Mouse (Mus musculus) heart, postnatal 0 days (tissue): Measurements from ENCODE around the gene Snap47. TPM values are rescaled to one million over a fixed set of nuclear protein-coding genes. Genes with fewer than 3 reads are reported as not detected.

Experiments used
- ATAC-seq: fragments of 200-750 bp; cut with Nextera tagmentation; 2 replicates; pipeline ENCODE4 v1.8.0; 2017; ENCODE audit warnings: low read depth, moderate number of reproducible peaks, moderate library complexity; ENCODE audit not compliant: insufficient read depth
- DNase-seq: peaks from one replicate; pipeline ENCODE4 v3.0.0-alpha.2; 2016; ENCODE audit warnings: low spot score
- H3K27ac ChIP-seq: fragments of 300-500 bp; sonication (generic); 2 replicates; pipeline ENCODE4 v1.5.1; 2014; ENCODE audit warnings: low read depth, mild to moderate bottlenecking
- H3K27me3 ChIP-seq: fragments of 300-500 bp; sonication (generic); 2 replicates; pipeline ENCODE4 v1.6.1; 2014; ENCODE audit warnings: low read length, mixed read lengths; ENCODE audit not compliant: control insufficient read depth, insufficient read depth
- H3K36me3 ChIP-seq: fragments of 300-500 bp; sonication (generic); replicated peaks from 2 replicates; pipeline ENCODE4 v1.6.1; 2014; ENCODE audit warnings: low read length, mixed read lengths; ENCODE audit not compliant: control insufficient read depth, insufficient read depth
- H3K4me1 ChIP-seq: fragments of 300-500 bp; sonication (generic); 2 replicates; pipeline ENCODE4 v1.6.1; 2014; ENCODE audit warnings: antibody characterized with exemption; ENCODE audit not compliant: control insufficient read depth, insufficient read depth
- H3K4me2 ChIP-seq: fragments of 300-500 bp; sonication (generic); 2 replicates; pipeline ENCODE4 v1.6.1; 2014; ENCODE audit warnings: low read depth, mild to moderate bottlenecking, low read length, moderate library complexity
- H3K4me3 ChIP-seq: fragments of 300-500 bp; sonication (generic); 2 replicates; pipeline ENCODE4 v1.5.1; 2014; ENCODE audit warnings: low read depth, low read length
- H3K9ac ChIP-seq: fragments of 300-500 bp; sonication (generic); replicated peaks from 2 replicates; pipeline ENCODE4 v1.6.1; 2014; ENCODE audit warnings: low read depth, low read length, mixed read lengths
- H3K9me3 ChIP-seq: fragments of 300-500 bp; sonication (generic); replicated peaks from 2 replicates; pipeline ENCODE4 v1.6.1; 2016; ENCODE audit warnings: low read length; ENCODE audit not compliant: control insufficient read depth
- CTCF ChIP-seq: IDR thresholded peaks from 2 replicates; pipeline ENCODE4 v1.5.1; 2016; ENCODE audit warnings: antibody characterized with exemption, control low read depth, low read depth
- EP300 ChIP-seq: IDR thresholded peaks from 2 replicates; pipeline ENCODE4 v1.6.1; 2016; ENCODE audit warnings: antibody characterized with exemption, low read depth
- WGBS: fragments of 180-500 bp; shearing (Covaris S2); extraction: QIAGEN DNeasy Blood & Tissue Kit; methylation state at CpG from one replicate; pipeline ENCODE4 v1.1.7; 2014; 5-methylcytosine and 5-hydroxymethylcytosine counted together
- polyA plus RNA-seq: library from polyadenylated mRNA; unstranded; fragments of >200 nt; fragmentation: Nextera tagmentation; extraction: Ambion mirVana; gene quantifications from 2 replicates; pipeline ENCODE4 v1.2.1, GENCODE M21; 2015
- total RNA-seq: library from RNA; depleted of rRNA; stranded (reverse); fragments of >200 nt; gene quantifications from 2 replicates; pipeline ENCODE4 v1.2.3, GENCODE M21; 2014; ENCODE audit warnings: low replicate concordance; rRNA removed

The Snap47 gene
- total RNA-seq (47.1 and 87.2 TPM in 2 replicates), polyA plus RNA-seq (57.9 and 60.4 TPM in 2 replicates)

- H3K9ac ChIP-seq = peak within 1 kb of the TSS; percentile 90
- DNase-seq = no peak
- no peaks in the 10 kb centered on the region for H3K9me3 ChIP-seq
- peaks cover 33% of the 10 kb centered on the region for H3K36me3 ChIP-seq
- H3K4me2 ChIP-seq = peak within 1 kb of the TSS; percentile 94
- H3K27ac ChIP-seq = peak within 1 kb of the TSS; percentile 86
- peak within 1 kb of the TSS; percentile 95 for H3K4me3 ChIP-seq
- 62% methylated on average over 4 of the region's 4 CpGs for WGBS
- H3K27me3 ChIP-seq = no peaks in the 10 kb centered on the region
- ATAC-seq = no peak
- TF ChIP-seq CTCF (no peak), EP300 (no peak)
- peaks cover 10% of the 10 kb centered on the region for H3K4me1 ChIP-seq
These were observed at the start of gene Snap47 for GRCm38 (mm10) chr11:59451086-59451485. Gene Snap47, minus strand, starts transcription at chr11:59451186.

GRCm38 (mm10) chr11:59497747-59498146, 46.8 kb upstream of the Snap47 start:
- Histone ChIP-seq H3K4me1 (no peaks in the 10 kb centered on the region), H3K36me3 (peaks cover 88% of the 10 kb centered on the region), H3K4me3 (no peak overlapping the region), H3K9ac (no peak overlapping the region), H3K27me3 (no peaks in the 10 kb centered on the region), H3K27ac (no peak overlapping the region), H3K4me2 (no peak overlapping the region), H3K9me3 (no peaks in the 10 kb centered on the region)
- DNase-seq = no peak
- TF ChIP-seq EP300 = no peak
- TF ChIP-seq CTCF = no peak
- 88% methylated on average over 7 of the region's 7 CpGs for WGBS
- ATAC-seq = no peak

- ATAC-seq (no peak), DNase-seq (no peak)
- H3K36me3 ChIP-seq = peaks cover 88% of the 10 kb centered on the region
- H3K4me3 ChIP-seq = no peak overlapping the region
- no peaks in the 10 kb centered on the region for H3K9me3 ChIP-seq
- H3K27me3 ChIP-seq = no peaks in the 10 kb centered on the region
- H3K4me2 ChIP-seq = no peak overlapping the region
- H3K27ac ChIP-seq = no peak overlapping the region
- 49% methylated on average over 6 of the region's 6 CpGs for WGBS
- no peak overlapping the region for H3K9ac ChIP-seq
- no peaks in the 10 kb centered on the region for H3K4me1 ChIP-seq
- no peak for TF ChIP-seq EP300
- TF ChIP-seq CTCF = no peak
These were observed 45.8 kb upstream of the Snap47 start for GRCm38 (mm10) chr11:59496672-59497310.

- ATAC-seq (no peak), DNase-seq (no peak)
- H3K4me1 ChIP-seq = no peaks in the 10 kb centered on the region
- H3K36me3 ChIP-seq = peaks cover 63% of the 10 kb centered on the region
- WGBS = 54% methylated on average over 8 of the region's 8 CpGs
- no peak overlapping the region for H3K9ac ChIP-seq
- H3K27me3 ChIP-seq = no peaks in the 10 kb centered on the region
- no peak overlapping the region for H3K4me3 ChIP-seq
- H3K27ac ChIP-seq = no peak overlapping the region
- no peaks in the 10 kb centered on the region for H3K9me3 ChIP-seq
- TF ChIP-seq CTCF (no peak), EP300 (no peak)
- no peak overlapping the region for H3K4me2 ChIP-seq
These were observed 35.2 kb upstream of the Snap47 start for GRCm38 (mm10) chr11:59486222-59486621.

GRCm38 (mm10) chr11:59485641-59486040, 34.7 kb upstream of the Snap47 start:
- WGBS = 27% methylated on average over 2 of the region's 2 CpGs
- Histone ChIP-seq H3K36me3 (peaks cover 57% of the 10 kb centered on the region), H3K27ac (no peak overlapping the region), H3K4me2 (no peak overlapping the region), H3K4me1 (no peaks in the 10 kb centered on the region), H3K27me3 (no peaks in the 10 kb centered on the region), H3K4me3 (no peak overlapping the region), H3K9ac (no peak overlapping the region), H3K9me3 (no peaks in the 10 kb centered on the region)
- no peak for DNase-seq
- no peak for ATAC-seq
- TF ChIP-seq CTCF (no peak), EP300 (no peak)

- DNase-seq (peak; percentile 47), ATAC-seq (no peak)
- Histone ChIP-seq H3K27me3 (no peaks in the 10 kb centered on the region), H3K27ac (no peak overlapping the region), H3K4me3 (no peak overlapping the region), H3K4me1 (no peaks in the 10 kb centered on the region), H3K9ac (no peak overlapping the region), H3K9me3 (no peaks in the 10 kb centered on the region), H3K36me3 (peaks cover 34% of the 10 kb centered on the region), H3K4me2 (no peak overlapping the region)
- TF ChIP-seq CTCF (peak; percentile 71), EP300 (no peak)
- WGBS = 6% methylated on average over 2 of the region's 2 CpGs
These were observed 32.2 kb upstream of the Snap47 start for GRCm38 (mm10) chr11:59483212-59483611.
